Mouse (Mus musculus) small intestine, adult 2 months (tissue): ENCODE results near the gene Rai1.

ENCODE experiments used
- CTCF ChIP-seq: fragments of 200-500 bp; IDR thresholded peaks from 2 replicates; pipeline ENCODE4 v1.5.1; 2012; ENCODE audit warnings: low read depth, mild to moderate bottlenecking, control low read depth, inconsistent platforms, low read length, moderate library complexity, mixed read lengths; ENCODE audit not compliant: insufficient replicate concordance, insufficient read length; ENCODE audit errors: extremely low read depth
- POLR2A ChIP-seq: fragments of 200-500 bp; IDR thresholded peaks from 2 replicates; pipeline ENCODE4 v1.6.1; 2012; ENCODE audit warnings: low read depth, mild to moderate bottlenecking, control low read depth, inconsistent platforms, low read length, moderate library complexity

- TF ChIP-seq POLR2A (no peak), CTCF (no peak)
These were observed 46.8 kb upstream of the Rai1 start for GRCm38 (mm10) chr11:60057987-60058386.
